Mouse (Mus musculus) kidney, postnatal 0 days (tissue): ENCODE results near the gene Pik3ap1. TPM values are rescaled to one million over a fixed set of nuclear protein-coding genes. Genes with fewer than 3 reads are reported as not detected.
"Not testable (repeated sequence)": the region's sequence is repeated elsewhere in the genome, so short reads cannot be mapped to it uniquely, and the experiment has no call there.

ENCODE experiments used
- ATAC-seq: fragments of 200-750 bp; cut with Nextera tagmentation; replicated peaks from 2 replicates; pipeline ENCODE4 v1.8.0; 2017; ENCODE audit warnings: low read depth, moderate number of reproducible peaks, moderate TSS enrichment, moderate library complexity; ENCODE audit not compliant: low FRiP score
- DNase-seq: peaks from one replicate; pipeline ENCODE4 v3.0.0-alpha.2; 2016; ENCODE audit warnings: low spot score
- H3K27ac ChIP-seq: fragments of 300-500 bp; sonication (generic); 2 replicates; pipeline ENCODE4 v1.5.1; 2014; ENCODE audit warnings: mild to moderate bottlenecking
- H3K27me3 ChIP-seq: fragments of 300-500 bp; sonication (generic); 2 replicates; pipeline ENCODE4 v1.6.1; 2014; ENCODE audit warnings: low read length, mixed read lengths; ENCODE audit not compliant: insufficient read depth
- H3K36me3 ChIP-seq: fragments of 300-500 bp; sonication (generic); 2 replicates; pipeline ENCODE4 v1.6.1; 2014; ENCODE audit warnings: low read length, mixed read lengths; ENCODE audit not compliant: insufficient read depth
- H3K4me1 ChIP-seq: fragments of 300-500 bp; sonication (generic); replicated peaks from 2 replicates; pipeline ENCODE4 v1.6.1; 2014; ENCODE audit warnings: antibody characterized with exemption, low read length, mixed read lengths; ENCODE audit not compliant: insufficient read depth
- H3K4me2 ChIP-seq: fragments of 300-500 bp; sonication (generic); 2 replicates; pipeline ENCODE4 v1.6.1; 2014; ENCODE audit warnings: mild to moderate bottlenecking, low read length, moderate library complexity, mixed read lengths
- H3K4me3 ChIP-seq: fragments of 300-500 bp; sonication (generic); replicated peaks from 2 replicates; pipeline ENCODE4 v1.5.1; 2014; ENCODE audit warnings: low read depth, low read length
- H3K9ac ChIP-seq: fragments of 300-500 bp; sonication (generic); 2 replicates; pipeline ENCODE4 v1.6.1; 2014; ENCODE audit warnings: low read depth, low read length
- H3K9me3 ChIP-seq: fragments of 300-500 bp; sonication (generic); replicated peaks from 2 replicates; pipeline ENCODE4 v1.6.1; 2016; ENCODE audit warnings: low read length, inconsistent platforms, mixed read lengths
- CTCF ChIP-seq: IDR thresholded peaks from 2 replicates; pipeline ENCODE4 v1.5.1; 2016; ENCODE audit warnings: antibody characterized with exemption, low read depth, mild to moderate bottlenecking, moderate library complexity
- WGBS: fragments of 180-500 bp; shearing (Covaris S2); extraction: QIAGEN DNeasy Blood & Tissue Kit; methylation state at CpG from one replicate; pipeline ENCODE4 v1.1.7; 2014; 5-methylcytosine and 5-hydroxymethylcytosine counted together
- polyA plus RNA-seq: library from polyadenylated mRNA; unstranded; fragments of >200 nt; fragmentation: Nextera tagmentation; extraction: Ambion mirVana; gene quantifications from 2 replicates; pipeline ENCODE4 v1.2.1, GENCODE M21; 2015

Gene Pik3ap1
- polyA plus RNA-seq = 1.3 and 1.7 TPM in 2 replicates

GRCm38 (mm10) chr19:41384922-41385508, at the start of gene Pik3ap1:
TSS of gene Pik3ap1 (minus strand) at chr19:41385102.
- H3K27me3 ChIP-seq = no peaks in the 10 kb centered on the region
- TF ChIP-seq CTCF = no peak
- peak within 1 kb of the TSS; percentile 84 for H3K4me2 ChIP-seq
- H3K27ac ChIP-seq = no peak within 1 kb of the TSS
- under 1% methylated on average over 39 of the region's 41 CpGs for WGBS
- H3K4me1 ChIP-seq = peaks cover 13% of the 10 kb centered on the region
- DNase-seq (peak; percentile 19), ATAC-seq (peak; percentile 54; the same call in 1 of the 2 replicates)
- H3K9me3 ChIP-seq = no peaks in the 10 kb centered on the region
- peak within 1 kb of the TSS; percentile 36 for H3K4me3 ChIP-seq
- H3K9ac ChIP-seq = peak within 1 kb of the TSS; percentile 20; the same call in 1 of the 2 replicates
- no peaks in the 10 kb centered on the region for H3K36me3 ChIP-seq

- H3K36me3 ChIP-seq, H3K4me2 ChIP-seq, H3K4me3 ChIP-seq, H3K27ac ChIP-seq, ATAC-seq, H3K4me1 ChIP-seq, H3K9me3 ChIP-seq, DNase-seq, H3K9ac ChIP-seq, H3K27me3 ChIP-seq: not testable (repeated sequence)
- whole genome bisulfite sequencing = no CpG with 5 or more reads among the region's 6 CpGs
Observed at GRCm38 (mm10) chr19:41431512-41432164, 46.7 kb upstream of the Pik3ap1 start.

GRCm38 (mm10) chr19:41425927-41426772, 41.2 kb upstream of the Pik3ap1 start:
- not testable (repeated sequence) for H3K9ac ChIP-seq, H3K4me2 ChIP-seq, H3K36me3 ChIP-seq, H3K4me1 ChIP-seq, H3K27me3 ChIP-seq, H3K9me3 ChIP-seq, H3K4me3 ChIP-seq, H3K27ac ChIP-seq, DNase-seq, ATAC-seq
- WGBS = no CpG with 5 or more reads among the region's 8 CpGs

- no peak for DNase-seq
- WGBS = 48% methylated on average over 2 of the region's 2 CpGs
- no peak overlapping the region for H3K4me2 ChIP-seq
Observed at GRCm38 (mm10) chr19:41421264-41421663, 36.4 kb upstream of the Pik3ap1 start.

GRCm38 (mm10) chr19:41418786-41419185, 33.9 kb upstream of the Pik3ap1 start:
- Histone ChIP-seq H3K27me3 (no peaks in the 10 kb centered on the region), H3K4me3 (no peak overlapping the region), H3K4me1 (no peaks in the 10 kb centered on the region), H3K27ac (no peak overlapping the region), H3K9ac (no peak overlapping the region), H3K36me3 (no peaks in the 10 kb centered on the region), H3K4me2 (no peak overlapping the region), H3K9me3 (no peaks in the 10 kb centered on the region)
- no peak for TF ChIP-seq CTCF
- ATAC-seq (no peak), DNase-seq (no peak)
- WGBS = 70% methylated on average over 2 of the region's 2 CpGs

More at GRCm38 (mm10) chr19:41421264-41421663, 36.4 kb upstream of the Pik3ap1 start:
- Histone ChIP-seq H3K4me3 (no peak overlapping the region), H3K9ac (no peak overlapping the region), H3K4me1 (no peaks in the 10 kb centered on the region), H3K9me3 (no peaks in the 10 kb centered on the region), H3K36me3 (no peaks in the 10 kb centered on the region), H3K27ac (no peak overlapping the region), H3K27me3 (no peaks in the 10 kb centered on the region)
- no peak for TF ChIP-seq CTCF
- no peak for ATAC-seq

- no peak overlapping the region for H3K9ac ChIP-seq
- no peak for DNase-seq
- no peaks in the 10 kb centered on the region for H3K36me3 ChIP-seq
- no peak overlapping the region for H3K27ac ChIP-seq
- no peak overlapping the region for H3K4me3 ChIP-seq
- no peaks in the 10 kb centered on the region for H3K27me3 ChIP-seq
- no peak overlapping the region for H3K4me2 ChIP-seq
- TF ChIP-seq CTCF = no peak
- WGBS = 36% methylated on average over 5 of the region's 5 CpGs
- ATAC-seq = no peak
- no peaks in the 10 kb centered on the region for H3K9me3 ChIP-seq
- no peaks in the 10 kb centered on the region for H3K4me1 ChIP-seq
Observed at GRCm38 (mm10) chr19:41417995-41418394, 33.1 kb upstream of the Pik3ap1 start.
